Mouse (Mus musculus) naive thymus-derived CD4-positive, alpha-beta T cell, adult 5 months (primary cell): ENCODE results near the gene Gm7995. TPM values are rescaled to one million over a fixed set of nuclear protein-coding genes. Genes with fewer than 3 reads are reported as not detected.

Experiments
- polyA plus RNA-seq: library from polyadenylated mRNA; unstranded; fragments of 100-300 nt; shearing (Covaris generic); gene quantifications from one replicate; pipeline ENCODE4 v1.2.1, GENCODE M21; 2017

Gene Gm7995
- polyA plus RNA-seq, result not detected

DNA sequence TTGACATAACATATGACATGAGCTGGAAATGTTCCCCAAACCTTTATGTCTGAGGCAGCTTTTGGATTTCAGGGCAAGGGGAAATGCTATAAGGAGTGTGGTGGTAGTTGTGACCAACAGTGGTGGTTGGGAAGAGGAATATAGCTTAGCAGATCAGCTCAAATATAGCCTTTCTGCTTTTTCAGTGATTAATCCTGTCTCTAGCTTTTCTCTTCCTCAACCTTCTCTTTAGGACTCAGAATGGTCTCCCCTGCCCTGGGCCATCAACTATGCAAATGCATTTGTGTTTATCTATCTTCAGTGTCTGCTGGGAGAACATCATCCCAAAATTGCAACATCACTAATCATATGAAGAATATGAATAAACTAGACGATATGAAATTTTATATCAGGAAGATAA, at the start of gene Gm7995:
Gm7995 (plus strand) TSS at position 301 of the 400 bp plus-strand sequence.

DNA sequence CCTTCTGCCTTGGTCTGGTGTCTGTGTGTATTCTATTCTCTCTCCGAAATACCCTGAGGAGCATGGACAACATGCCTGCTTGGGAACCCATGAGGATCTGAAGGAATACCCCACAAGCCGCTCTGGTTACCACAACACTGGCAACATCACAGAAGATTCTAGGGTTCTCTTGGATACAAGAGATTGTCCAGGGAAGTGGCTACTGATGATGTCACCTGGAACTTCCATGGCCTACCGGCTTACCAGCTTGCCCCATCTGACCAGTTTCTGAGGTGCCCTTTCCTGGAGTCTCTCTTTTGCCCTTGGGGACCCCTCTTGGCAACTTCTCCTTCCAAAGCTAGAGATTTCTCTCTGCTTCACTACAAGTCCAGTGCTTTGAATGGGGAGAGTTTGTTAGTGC, 12.8 kb upstream of the Gm7995 start, which contains the start of gene Gm9611:
Gm9611 (minus strand) TSS at position 101 of the 400 bp plus-strand sequence.

Other genes with a start within 250 kb of the Gm7995 start
- not detected for gene Gm7951, start 192.8 kb upstream of the Gm7995 start, polyA plus RNA-seq
- gene Gm17027, start 147.6 kb upstream of the Gm7995 start, polyA plus RNA-seq, result not detected
- not detected for gene Gm3573, start 119.4 kb upstream of the Gm7995 start, polyA plus RNA-seq
- gene Gm17026, start 50.2 kb upstream of the Gm7995 start, polyA plus RNA-seq, result not detected
- not detected for gene Gm9611, start 12.9 kb upstream of the Gm7995 start, polyA plus RNA-seq
- not detected for gene Gm8005, start 129.5 kb downstream of the Gm7995 start, polyA plus RNA-seq
- not detected for gene Gm8011, start 153.7 kb downstream of the Gm7995 start, polyA plus RNA-seq
- not detected for gene Gm8020, start 192.1 kb downstream of the Gm7995 start, polyA plus RNA-seq
- gene Gm8024, start 214.1 kb downstream of the Gm7995 start, polyA plus RNA-seq, result not detected